Mouse (Mus musculus) cerebellum, adult 11-12 months (tissue): ENCODE measurements around the gene Crybb1.

Experiments used
- DNase-seq: peaks from one replicate; pipeline ENCODE4 v3.0.0; 2022

Gene Crybb1

GRCm38 (mm10) chr5:112266011-112266777 lies 10.6 kb downstream of the Crybb1 start:
- no peak for DNase-seq

- peak; percentile 34 for DNase-seq
These were observed 15.3 kb downstream of the Crybb1 start for GRCm38 (mm10) chr5:112270764-112271541.

- no peak for DNase-seq
These were observed 17.3 kb downstream of the Crybb1 start for GRCm38 (mm10) chr5:112272934-112273333.

GRCm38 (mm10) chr5:112273746-112274463 lies 18.3 kb downstream of the Crybb1 start:
- DNase-seq = no peak

GRCm38 (mm10) chr5:112275021-112275804 lies 19.6 kb downstream of the Crybb1 start:
- peak; percentile 58 for DNase-seq

- peak; percentile 100 for DNase-seq
These were observed 20.8 kb downstream of the Crybb1 start, which contains the start of gene Tpst2 for GRCm38 (mm10) chr5:112276267-112276873. Tpst2 (plus strand) TSS chr5:112276691.

- no peak for DNase-seq
These were observed 21.3 kb downstream of the Crybb1 start for GRCm38 (mm10) chr5:112276907-112277348.

GRCm38 (mm10) chr5:112277906-112278470 lies 22.4 kb downstream of the Crybb1 start:
- DNase-seq = no peak

- peak; percentile 69 for DNase-seq
These were observed 23.8 kb downstream of the Crybb1 start for GRCm38 (mm10) chr5:112279181-112280021.

GRCm38 (mm10) chr5:112280151-112280550 lies 24.5 kb downstream of the Crybb1 start:
- no peak for DNase-seq

- no peak for DNase-seq
These were observed 25.4 kb downstream of the Crybb1 start for GRCm38 (mm10) chr5:112280863-112281660.

- DNase-seq = no peak
These were observed 26.1 kb downstream of the Crybb1 start for GRCm38 (mm10) chr5:112281676-112282075.

GRCm38 (mm10) chr5:112282123-112282779 lies 26.6 kb downstream of the Crybb1 start:
- DNase-seq = peak; percentile 60

- no peak for DNase-seq
These were observed 27.3 kb downstream of the Crybb1 start for GRCm38 (mm10) chr5:112282780-112283482.

GRCm38 (mm10) chr5:112283543-112284202 lies 28.1 kb downstream of the Crybb1 start:
- no peak for DNase-seq

- DNase-seq = no peak
These were observed 28.6 kb downstream of the Crybb1 start for GRCm38 (mm10) chr5:112284203-112284582.

GRCm38 (mm10) chr5:112285548-112286085 lies 30.0 kb downstream of the Crybb1 start:
- DNase-seq = no peak

- no peak for DNase-seq
These were observed 31.0 kb downstream of the Crybb1 start for GRCm38 (mm10) chr5:112286608-112286983.
